Mouse (Mus musculus): Measurements from ENCODE around the gene Mettl26. TPM values are rescaled to one million over a fixed set of nuclear protein-coding genes. Genes with fewer than 3 reads are reported as not detected.

The Mettl26 gene
- polyA plus RNA-seq (2015; fragmentation: Nextera tagmentation; extraction: Ambion mirVana): 34.2 and 34.8 TPM in 2 replicates

GRCm38 (mm10) chr17:25874721-25875170 lies at the start of gene Mettl26:
Gene Mettl26 (plus strand): TSS chr17:25875074.

GRCm38 (mm10) chr17:25828712-25829557 lies 45.9 kb upstream of the Mettl26 start, which contains the start of gene Jmjd8:
Gene Jmjd8 (plus strand): TSS chr17:25828867.

GRCm38 (mm10) chr17:25833291-25833663 lies 41.6 kb upstream of the Mettl26 start, which contains the start of gene Stub1:
Gene Stub1 (minus strand): TSS chr17:25833404.

GRCm38 (mm10) chr17:25837076-25837410 lies 37.8 kb upstream of the Mettl26 start, which contains the start of gene Rhbdl1:
Gene Rhbdl1 (minus strand): TSS chr17:25837295.

GRCm38 (mm10) chr17:25841117-25841880 lies 33.6 kb upstream of the Mettl26 start, which contains the start of gene Gm20683:
Gene Gm20683 (minus strand): TSS chr17:25841763.

GRCm38 (mm10) chr17:25844396-25844901 lies 30.4 kb upstream of the Mettl26 start, which contains the start of gene Rhot2:
Gene Rhot2 (minus strand): TSS chr17:25844851.

GRCm38 (mm10) chr17:25860832-25861703 lies 13.8 kb upstream of the Mettl26 start, which contains the start of gene Wdr90:
Gene Wdr90 (minus strand): TSS chr17:25861501.

GRCm38 (mm10) chr17:25868601-25869191 lies 6.2 kb upstream of the Mettl26 start, which contains the start of gene Mcrip2:
Gene Mcrip2 (minus strand): TSS chr17:25868764.

GRCm38 (mm10) chr17:25880196-25880910 lies 5.5 kb downstream of the Mettl26 start, which contains the start of gene Wfikkn1:
Gene Wfikkn1 (minus strand): TSS chr17:25880858.

GRCm38 (mm10) chr17:25919144-25919785 lies 44.4 kb downstream of the Mettl26 start, which contains the start of gene Rab40c:
Gene Rab40c (minus strand): TSS chr17:25919727.

Other genes with a start within 250 kb of the Mettl26 start
- gene Gng13, start 157.9 kb upstream of the Mettl26 start, polyA plus RNA-seq (2015; fragmentation: Nextera tagmentation; extraction: Ambion mirVana): 0.97 and 2.3 TPM in 2 replicates
- 23.3 and 29.4 TPM in 2 replicates for gene Chtf18, start 147.7 kb upstream of the Mettl26 start, polyA plus RNA-seq (2015; fragmentation: Nextera tagmentation; extraction: Ambion mirVana)
- 9.7 and 10.3 TPM in 2 replicates for gene Rpusd1, start 147.4 kb upstream of the Mettl26 start, polyA plus RNA-seq (2015; fragmentation: Nextera tagmentation; extraction: Ambion mirVana)
- gene Mslnl, start 139.0 kb upstream of the Mettl26 start, polyA plus RNA-seq (2015; fragmentation: Nextera tagmentation; extraction: Ambion mirVana): not detected in 2 replicates
- gene Msln, start 120.7 kb upstream of the Mettl26 start, polyA plus RNA-seq (2015; fragmentation: Nextera tagmentation; extraction: Ambion mirVana): 66.0 and 71.7 TPM in 2 replicates
- 17.6 and 18.6 TPM in 2 replicates for gene Narfl, start 101.3 kb upstream of the Mettl26 start, polyA plus RNA-seq (2015; fragmentation: Nextera tagmentation; extraction: Ambion mirVana)
- 24.5 and 25.5 TPM in 2 replicates for gene Haghl, start 89.4 kb upstream of the Mettl26 start, polyA plus RNA-seq (2015; fragmentation: Nextera tagmentation; extraction: Ambion mirVana)
- gene Ccdc78, start 88.5 kb upstream of the Mettl26 start, polyA plus RNA-seq (2015; fragmentation: Nextera tagmentation; extraction: Ambion mirVana): 0.10 and 0.19 TPM in 2 replicates
- 64.4 and 68.0 TPM in 2 replicates for gene Fam173a, start 82.2 kb upstream of the Mettl26 start, polyA plus RNA-seq (2015; fragmentation: Nextera tagmentation; extraction: Ambion mirVana)
- not detected in 2 replicates for gene AC134908.4, start 79.4 kb upstream of the Mettl26 start, polyA plus RNA-seq (2015; fragmentation: Nextera tagmentation; extraction: Ambion mirVana)
- gene Metrn, start 77.9 kb upstream of the Mettl26 start, polyA plus RNA-seq (2015; fragmentation: Nextera tagmentation; extraction: Ambion mirVana): 42.7 and 43.8 TPM in 2 replicates
- 0.38 and 0.73 TPM in 2 replicates for gene Fbxl16, start 66.0 kb upstream of the Mettl26 start, polyA plus RNA-seq (2015; fragmentation: Nextera tagmentation; extraction: Ambion mirVana)
- gene Wdr24, start 51.4 kb upstream of the Mettl26 start, polyA plus RNA-seq (2015; fragmentation: Nextera tagmentation; extraction: Ambion mirVana): 9.9 and 11.4 TPM in 2 replicates
- gene Jmjd8, start 46.2 kb upstream of the Mettl26 start, polyA plus RNA-seq (2015; fragmentation: Nextera tagmentation; extraction: Ambion mirVana): 12.0 and 13.3 TPM in 2 replicates
- gene Stub1, start 41.7 kb upstream of the Mettl26 start, polyA plus RNA-seq (2015; fragmentation: Nextera tagmentation; extraction: Ambion mirVana): 123 and 132 TPM in 2 replicates
- gene Rhbdl1, start 37.8 kb upstream of the Mettl26 start, polyA plus RNA-seq (2015; fragmentation: Nextera tagmentation; extraction: Ambion mirVana): 1.4 and 1.9 TPM in 2 replicates
- gene Gm20683, start 33.3 kb upstream of the Mettl26 start, polyA plus RNA-seq (2015; fragmentation: Nextera tagmentation; extraction: Ambion mirVana): 1.0 and 1.1 TPM in 2 replicates
- gene Rhot2, start 30.2 kb upstream of the Mettl26 start, polyA plus RNA-seq (2015; fragmentation: Nextera tagmentation; extraction: Ambion mirVana): 12.9 and 13.5 TPM in 2 replicates
- 10.9 and 12.9 TPM in 2 replicates for gene Wdr90, start 13.6 kb upstream of the Mettl26 start, polyA plus RNA-seq (2015; fragmentation: Nextera tagmentation; extraction: Ambion mirVana)
- gene Mcrip2, start 6.3 kb upstream of the Mettl26 start, polyA plus RNA-seq (2015; fragmentation: Nextera tagmentation; extraction: Ambion mirVana): 38.2 and 38.4 TPM in 2 replicates
- 0.30 and 0.38 TPM in 2 replicates for gene Wfikkn1, start 5.8 kb downstream of the Mettl26 start, polyA plus RNA-seq (2015; fragmentation: Nextera tagmentation; extraction: Ambion mirVana)
- 7.1 and 9.0 TPM in 2 replicates for gene Rab40c, start 44.7 kb downstream of the Mettl26 start, polyA plus RNA-seq (2015; fragmentation: Nextera tagmentation; extraction: Ambion mirVana)
- gene Pigq, start 69.9 kb downstream of the Mettl26 start, polyA plus RNA-seq (2015; fragmentation: Nextera tagmentation; extraction: Ambion mirVana): 119 and 130 TPM in 2 replicates
- 7.8 and 8.1 TPM in 2 replicates for gene Nhlrc4, start 69.9 kb downstream of the Mettl26 start, polyA plus RNA-seq (2015; fragmentation: Nextera tagmentation; extraction: Ambion mirVana)
- 0.07 and 0.11 TPM in 2 replicates for gene A930017K11Rik, start 77.5 kb downstream of the Mettl26 start, polyA plus RNA-seq (2015; fragmentation: Nextera tagmentation; extraction: Ambion mirVana)
- 15.0 and 15.2 TPM in 2 replicates for gene Capn15, start 110.7 kb downstream of the Mettl26 start, polyA plus RNA-seq (2015; fragmentation: Nextera tagmentation; extraction: Ambion mirVana)
- 3.0 and 3.6 TPM in 2 replicates for gene Rab11fip3, start 194.5 kb downstream of the Mettl26 start, polyA plus RNA-seq (2015; fragmentation: Nextera tagmentation; extraction: Ambion mirVana)
- gene Decr2, start 215.3 kb downstream of the Mettl26 start, polyA plus RNA-seq (2015; fragmentation: Nextera tagmentation; extraction: Ambion mirVana): 7.4 and 9.5 TPM in 2 replicates
- gene Nme4, start 220.5 kb downstream of the Mettl26 start, polyA plus RNA-seq (2015; fragmentation: Nextera tagmentation; extraction: Ambion mirVana): 70.6 and 73.3 TPM in 2 replicates
- 3.2 and 4.2 TPM in 2 replicates for gene Tmem8, start 238.2 kb downstream of the Mettl26 start, polyA plus RNA-seq (2015; fragmentation: Nextera tagmentation; extraction: Ambion mirVana)
- gene Mrpl28, start 248.4 kb downstream of the Mettl26 start, polyA plus RNA-seq (2015; fragmentation: Nextera tagmentation; extraction: Ambion mirVana): 127 and 135 TPM in 2 replicates

Data from spleen, postnatal 0 days (tissue).